Mouse (Mus musculus) liver, postnatal 0 days (tissue): Measurements from ENCODE around the gene Slc15a1. TPM values are rescaled to one million over a fixed set of nuclear protein-coding genes. Genes with fewer than 3 reads are reported as not detected.

ENCODE experiments used
- ATAC-seq: fragments of 200-750 bp; cut with Nextera tagmentation; 2 replicates; pipeline ENCODE4 v1.8.0; 2017; ENCODE audit warnings: mild to moderate bottlenecking, moderate library complexity
- DNase-seq: peaks from one replicate; pipeline ENCODE4 v3.0.0-alpha.2; 2016
- H3K27ac ChIP-seq: fragments of 300-500 bp; sonication (generic); 2 replicates; pipeline ENCODE4 v1.5.1; 2014; ENCODE audit warnings: antibody characterized with exemption, moderate library complexity, mild to moderate bottlenecking, low read depth
- H3K27me3 ChIP-seq: fragments of 300-500 bp; sonication (generic); 2 replicates; pipeline ENCODE4 v1.6.1; 2014; ENCODE audit warnings: low read length, control low read depth, mixed read lengths; ENCODE audit not compliant: insufficient read depth
- H3K36me3 ChIP-seq: fragments of 300-500 bp; sonication (generic); replicated peaks from 2 replicates; pipeline ENCODE4 v1.6.1; 2014; ENCODE audit warnings: mild to moderate bottlenecking, control low read depth, low read length, moderate library complexity, mixed read lengths; ENCODE audit not compliant: insufficient read depth
- H3K4me1 ChIP-seq: fragments of 300-500 bp; sonication (generic); 2 replicates; pipeline ENCODE4 v1.6.1; 2014; ENCODE audit warnings: antibody characterized with exemption, mild to moderate bottlenecking, control low read depth; ENCODE audit not compliant: insufficient read depth
- H3K4me2 ChIP-seq: fragments of 300-500 bp; sonication (generic); 2 replicates; pipeline ENCODE4 v1.6.1; 2014; ENCODE audit warnings: low read depth, mild to moderate bottlenecking, low read length, moderate library complexity, mixed read lengths
- H3K4me3 ChIP-seq: fragments of 300-500 bp; sonication (generic); 2 replicates; pipeline ENCODE4 v1.5.1; 2014; ENCODE audit warnings: low read depth, low read length
- H3K9ac ChIP-seq: fragments of 300-500 bp; sonication (generic); replicated peaks from 2 replicates; pipeline ENCODE4 v1.6.1; 2014; ENCODE audit warnings: mild to moderate bottlenecking, moderate library complexity
- H3K9me3 ChIP-seq: fragments of 300-500 bp; sonication (generic); 2 replicates; pipeline ENCODE4 v1.6.1; 2016; ENCODE audit warnings: mild to moderate bottlenecking, control low read depth, low read length, mixed read lengths
- CTCF ChIP-seq: sonication (generic); IDR thresholded peaks from 2 replicates; pipeline ENCODE4 v1.5.1; 2016; ENCODE audit warnings: antibody characterized with exemption, low read depth
- EP300 ChIP-seq: IDR thresholded peaks from 2 replicates; pipeline ENCODE4 v1.6.1; 2016; ENCODE audit warnings: antibody characterized with exemption, low read depth, mild to moderate bottlenecking
- WGBS: fragments of 180-500 bp; shearing (Covaris S2); extraction: QIAGEN DNeasy Blood & Tissue Kit; methylation state at CpG from one replicate; pipeline ENCODE4 v1.1.7; 2014; ENCODE audit not compliant: insufficient replicate concordance; 5-methylcytosine and 5-hydroxymethylcytosine counted together
- polyA plus RNA-seq: library from polyadenylated mRNA; unstranded; fragments of >200 nt; fragmentation: Nextera tagmentation; extraction: Ambion mirVana; gene quantifications from 2 replicates; pipeline ENCODE4 v1.2.1, GENCODE M21; 2015

The Slc15a1 gene
- polyA plus RNA-seq, 1 experiment from 2014 or later, result not detected

DNA sequence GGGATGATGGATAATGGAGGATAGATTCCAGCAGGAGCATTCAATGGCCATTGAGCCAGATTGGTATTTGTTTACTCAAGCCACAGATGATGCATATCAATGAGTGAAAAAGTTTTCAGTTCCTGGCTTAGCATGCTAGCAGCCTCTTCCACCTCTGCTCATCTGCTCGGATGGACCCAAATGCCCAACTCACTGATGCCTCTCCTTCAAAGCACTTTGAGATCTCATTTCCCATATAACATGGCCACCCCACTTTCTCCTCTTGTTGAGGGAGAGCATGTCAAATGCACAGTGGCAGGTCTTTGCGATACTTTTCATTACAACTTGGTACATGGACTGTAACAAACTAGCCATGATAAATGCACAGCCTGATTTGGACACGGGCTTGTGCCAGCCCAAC, 20.6 kb downstream of the Slc15a1 start:
- Histone ChIP-seq H3K4me2 (no peak overlapping the region), H3K27ac (no peak overlapping the region), H3K4me1 (no peaks in the 10 kb centered on the region), H3K9me3 (no peaks in the 10 kb centered on the region), H3K27me3 (no peaks in the 10 kb centered on the region), H3K9ac (no peak overlapping the region), H3K4me3 (no peak overlapping the region), H3K36me3 (no peaks in the 10 kb centered on the region)
- WGBS, result 81% methylated on average over 3 of the region's 3 CpGs
- TF ChIP-seq EP300 (no peak), CTCF (no peak)
- DNase-seq (no peak), ATAC-seq (no peak)

DNA sequence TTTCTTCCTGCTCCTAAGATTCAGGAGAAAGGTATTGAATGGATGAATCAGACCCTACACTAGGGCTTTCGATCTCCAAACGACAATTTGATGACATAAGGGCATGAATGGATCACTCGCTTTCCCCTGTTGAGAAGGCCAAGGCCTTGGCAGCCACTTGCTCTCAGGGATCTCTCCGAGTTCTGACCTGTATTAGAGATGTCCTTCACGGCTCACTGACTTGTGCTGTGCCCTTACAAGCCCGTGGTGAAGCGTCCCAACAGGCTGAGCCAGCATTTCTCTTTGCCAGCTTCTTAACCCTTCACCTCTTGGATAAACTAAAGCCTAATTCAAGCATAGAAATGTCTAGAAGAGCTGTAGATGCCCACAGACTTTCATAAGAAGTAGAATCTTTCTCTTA, 22.9 kb downstream of the Slc15a1 start:
- no peak for ATAC-seq
- Histone ChIP-seq H3K27ac (no peak overlapping the region), H3K36me3 (no peaks in the 10 kb centered on the region), H3K9me3 (no peaks in the 10 kb centered on the region), H3K4me3 (no peak overlapping the region), H3K4me1 (no peaks in the 10 kb centered on the region), H3K4me2 (no peak overlapping the region), H3K9ac (no peak overlapping the region), H3K27me3 (no peaks in the 10 kb centered on the region)
- TF ChIP-seq CTCF, result no peak
- no peak for TF ChIP-seq EP300
- 73% methylated on average over 7 of the region's 7 CpGs for WGBS
- no peak for DNase-seq

DNA sequence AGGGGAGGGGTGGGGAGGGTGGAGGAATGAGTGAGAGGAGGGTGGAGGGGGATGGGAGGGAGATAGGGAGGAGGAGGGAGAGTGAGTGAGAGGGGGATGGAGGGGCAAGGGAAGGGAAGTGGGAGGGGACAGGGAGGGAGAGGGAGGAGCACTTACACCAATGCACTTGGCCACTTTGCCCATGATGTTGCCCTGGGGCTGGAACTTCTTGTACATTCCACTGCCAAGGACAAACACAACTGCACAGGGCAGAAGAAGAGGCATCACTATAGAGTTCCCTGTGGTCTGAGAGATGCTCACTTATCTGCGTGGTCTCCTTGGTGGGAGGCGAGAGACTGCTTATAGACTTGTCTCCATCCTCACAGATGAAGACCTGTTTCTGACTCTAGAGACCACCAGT, 23.5 kb downstream of the Slc15a1 start:
- H3K27me3 ChIP-seq, result no peaks in the 10 kb centered on the region
- no peak overlapping the region for H3K4me3 ChIP-seq
- WGBS, result 69% methylated on average over 2 of the region's 2 CpGs
- DNase-seq (no peak), ATAC-seq (no peak)
- no peak for TF ChIP-seq EP300
- no peak for TF ChIP-seq CTCF
- no peaks in the 10 kb centered on the region for H3K4me1 ChIP-seq
- H3K9me3 ChIP-seq, result no peaks in the 10 kb centered on the region
- H3K36me3 ChIP-seq, result no peaks in the 10 kb centered on the region
- no peak overlapping the region for H3K27ac ChIP-seq
- no peak overlapping the region for H3K9ac ChIP-seq
- no peak overlapping the region for H3K4me2 ChIP-seq

DNA sequence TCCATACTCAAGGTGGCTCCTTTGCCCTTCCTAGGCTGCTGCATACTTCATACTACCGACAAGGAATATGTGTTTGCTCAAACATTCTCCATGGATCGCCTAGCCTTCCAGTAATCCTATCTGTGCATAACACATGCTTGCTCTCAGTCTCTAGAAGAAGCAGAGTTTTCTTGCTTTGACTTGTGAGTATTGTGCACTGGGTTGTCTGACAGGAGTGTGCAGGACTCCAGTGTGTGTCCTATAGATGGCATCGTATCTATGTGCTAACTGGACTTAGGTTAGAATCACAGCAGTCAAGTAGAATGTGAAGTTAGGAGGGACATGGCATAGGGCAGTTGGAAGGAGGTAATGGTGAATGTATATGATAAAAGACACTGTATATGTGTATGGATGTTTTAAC, 26.0 kb downstream of the Slc15a1 start:
- WGBS, result 71% methylated on average over 3 of the region's 3 CpGs
- Histone ChIP-seq H3K27me3 (no peaks in the 10 kb centered on the region), H3K4me3 (no peak overlapping the region), H3K9ac (no peak overlapping the region), H3K4me2 (no peak overlapping the region), H3K27ac (no peak overlapping the region), H3K9me3 (no peaks in the 10 kb centered on the region), H3K36me3 (no peaks in the 10 kb centered on the region), H3K4me1 (no peaks in the 10 kb centered on the region)
- ATAC-seq, result no peak
- TF ChIP-seq EP300 (no peak), CTCF (no peak)
- no peak for DNase-seq

GRCm38 (mm10) chr14:121477925-121478693, 26.9 kb downstream of the Slc15a1 start:
- WGBS, result 42% methylated on average over 14 of the region's 14 CpGs
- no peak for TF ChIP-seq EP300
- TF ChIP-seq CTCF, result no peak
- Histone ChIP-seq H3K4me3 (no peak overlapping the region), H3K27me3 (no peaks in the 10 kb centered on the region), H3K36me3 (no peaks in the 10 kb centered on the region), H3K9me3 (no peaks in the 10 kb centered on the region), H3K4me2 (no peak overlapping the region), H3K4me1 (no peaks in the 10 kb centered on the region), H3K9ac (no peak overlapping the region), H3K27ac (no peak overlapping the region)
- DNase-seq (no peak), ATAC-seq (no peak)

DNA sequence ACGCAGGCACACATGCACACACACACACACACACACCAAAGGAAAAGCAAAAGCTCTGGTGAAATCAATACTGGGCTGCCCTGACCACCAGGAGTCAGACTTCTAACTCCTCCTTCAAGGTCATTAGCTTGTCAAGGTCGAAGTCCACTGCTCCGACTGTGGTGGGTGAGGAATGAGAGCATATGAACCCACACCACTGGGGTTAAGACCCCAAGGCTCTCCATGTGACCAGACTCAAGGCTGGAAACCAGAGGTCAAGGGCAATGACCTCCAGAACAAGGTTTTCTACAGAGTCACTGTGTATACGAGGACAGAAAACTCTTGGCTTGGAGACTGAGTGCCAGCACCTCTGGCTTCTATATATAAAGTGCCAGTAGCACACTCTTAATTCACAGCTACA, 31.2 kb downstream of the Slc15a1 start:
- Histone ChIP-seq H3K27ac (no peak overlapping the region), H3K4me1 (peaks cover 4% of the 10 kb centered on the region; the same call in 1 of the 2 replicates), H3K4me3 (no peak overlapping the region), H3K4me2 (no peak overlapping the region), H3K9me3 (no peaks in the 10 kb centered on the region), H3K9ac (no peak overlapping the region), H3K36me3 (no peaks in the 10 kb centered on the region), H3K27me3 (no peaks in the 10 kb centered on the region)
- 54% methylated on average over 4 of the region's 4 CpGs for WGBS
- TF ChIP-seq CTCF, result no peak
- no peak for TF ChIP-seq EP300
- no peak for DNase-seq
- no peak; the same call in 1 of the 2 replicates for ATAC-seq
